Mouse (Mus musculus) liver, embryonic 14.5 days (tissue): ENCODE data around the gene Uqcc2. TPM values are rescaled to one million over a fixed set of nuclear protein-coding genes. Genes with fewer than 3 reads are reported as not detected.
A peak's percentile ranks its signal among the peaks of the same experiment; 100 is the strongest.

ENCODE experiments used
- ATAC-seq: fragments of 200-750 bp; cut with Nextera tagmentation; 2 replicates; pipeline ENCODE4 v1.8.0; 2017; ENCODE audit warnings: moderate number of reproducible peaks, mild to moderate bottlenecking, moderate library complexity; ENCODE audit not compliant: insufficient read depth
- DNase-seq, 3 experiments: peaks; one replicate each; pipeline ENCODE4 v3.0.0-alpha.2; 2012 to 2013; ENCODE audit warnings: low read depth in 3 of 3, low spot score in 3 of 3
- H3K27ac ChIP-seq: fragments of 300-500 bp; sonication (generic); 2 replicates; pipeline ENCODE4 v1.5.1; 2014; ENCODE audit warnings: moderate library complexity, mild to moderate bottlenecking, control low read depth, inconsistent platforms
- H3K27me3 ChIP-seq: fragments of 300-500 bp; sonication (generic); 2 replicates; pipeline ENCODE4 v1.6.1; 2014; ENCODE audit warnings: mild to moderate bottlenecking, low read length, moderate library complexity; ENCODE audit not compliant: control insufficient read depth, insufficient read depth
- H3K36me3 ChIP-seq: fragments of 300-500 bp; sonication (generic); replicated peaks from 2 replicates; pipeline ENCODE4 v1.6.1; 2014; ENCODE audit warnings: low read depth; ENCODE audit not compliant: control insufficient read depth, insufficient read depth
- H3K4me1 ChIP-seq, 2 experiments: fragments of 200-500 bp in 1 of 2; fragments of 300-500 bp in 1 of 2; sonication (generic) in 1 of 2; replicated peaks; 2 replicates each; pipeline ENCODE4 v1.6.1; 2012 to 2014; ENCODE audit warnings: antibody characterized with exemption in 1 of 2, inconsistent platforms in 1 of 2, low read length in 1 of 2; ENCODE audit not compliant: control insufficient read depth in 2 of 2, insufficient read depth in 2 of 2
- H3K4me2 ChIP-seq: fragments of 300-500 bp; sonication (generic); 2 replicates; pipeline ENCODE4 v1.6.1; 2014; ENCODE audit warnings: low read depth, mild to moderate bottlenecking, control low read depth, moderate library complexity
- H3K4me3 ChIP-seq, 2 experiments: fragments of 200-500 bp in 1 of 2; fragments of 300-500 bp in 1 of 2; sonication (generic) in 1 of 2; 2 replicates each; pipeline ENCODE4 v1.5.1; 2012 to 2014; ENCODE audit warnings: low read depth in 2 of 2, low read length in 2 of 2, mild to moderate bottlenecking in 2 of 2, control low read depth in 1 of 2, inconsistent platforms in 1 of 2, moderate library complexity in 1 of 2; ENCODE audit not compliant: insufficient read depth in 1 of 2
- H3K9ac ChIP-seq: fragments of 300-500 bp; sonication (generic); replicated peaks from 2 replicates; pipeline ENCODE4 v1.6.1; 2014; ENCODE audit warnings: mild to moderate bottlenecking, control low read depth, moderate library complexity
- H3K9me3 ChIP-seq: fragments of 300-500 bp; sonication (generic); 2 replicates; pipeline ENCODE4 v1.6.1; 2016; ENCODE audit warnings: low read length, mixed read lengths; ENCODE audit not compliant: control insufficient read depth
- CTCF ChIP-seq: IDR thresholded peaks from 2 replicates; pipeline ENCODE4 v1.5.1; 2016; ENCODE audit warnings: antibody characterized with exemption, low read depth, control low read depth
- EP300 ChIP-seq: IDR thresholded peaks from 2 replicates; pipeline ENCODE4 v1.6.1; 2016; ENCODE audit warnings: antibody characterized with exemption, low read depth
- WGBS: fragments of 180-500 bp; shearing (Covaris S2); extraction: QIAGEN DNeasy Blood & Tissue Kit; methylation state at CpG from one replicate; pipeline ENCODE4 v1.1.7; 2014; ENCODE audit not compliant: insufficient replicate concordance; 5-methylcytosine and 5-hydroxymethylcytosine counted together
- polyA plus RNA-seq, 2 experiments: library from polyadenylated mRNA; depleted of rRNA in 1 of 2; stranded (reverse) in 1 of 2; unstranded in 1 of 2; fragments of >200 nt; fragmentation: Nextera tagmentation in 1 of 2; extraction: Ambion mirVana in 1 of 2; gene quantifications; 2 replicates each; pipeline versions ENCODE4 v1.2.1 to v1.2.3; 2012 to 2014

The Uqcc2 gene
- polyA plus RNA-seq, 2 experiments = 129 to 208 TPM

DNA sequence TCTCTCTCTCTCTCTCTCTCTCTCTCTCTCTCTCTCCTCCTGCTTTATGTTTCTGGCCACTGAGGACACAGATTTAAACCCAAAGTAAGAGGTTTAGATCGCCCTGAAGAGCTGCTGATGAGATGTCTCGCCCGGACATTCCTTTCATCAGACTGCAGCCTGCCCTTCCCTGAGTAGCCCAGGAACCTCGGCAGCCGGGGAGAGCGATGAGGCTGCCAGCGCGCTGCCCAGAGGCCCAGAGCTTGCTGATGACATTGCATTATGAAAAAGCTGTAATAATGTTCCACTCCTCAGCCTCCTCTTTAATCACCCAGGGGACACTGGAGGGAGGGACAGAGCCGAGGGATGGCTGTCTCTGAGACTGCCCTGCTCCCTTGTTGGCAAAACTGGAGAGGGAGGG, 6.5 kb upstream of the Uqcc2 start:
- Histone ChIP-seq H3K9me3 (no peaks in the 10 kb centered on the region), H3K9ac (no peak overlapping the region), H3K36me3 (no peaks in the 10 kb centered on the region), H3K4me1 (peaks cover 0 to 2% of the 10 kb centered on the region in 2 experiments; a peak in 3 of 4 replicates), H3K4me3 (no peak overlapping the region), H3K27ac (no peak overlapping the region), H3K4me2 (no peak overlapping the region), H3K27me3 (no peaks in the 10 kb centered on the region)
- ATAC-seq (no peak), DNase-seq (no peak)
- 63% methylated on average over 9 of the region's 9 CpGs for WGBS
- no peak for TF ChIP-seq EP300
- no peak for TF ChIP-seq CTCF

DNA sequence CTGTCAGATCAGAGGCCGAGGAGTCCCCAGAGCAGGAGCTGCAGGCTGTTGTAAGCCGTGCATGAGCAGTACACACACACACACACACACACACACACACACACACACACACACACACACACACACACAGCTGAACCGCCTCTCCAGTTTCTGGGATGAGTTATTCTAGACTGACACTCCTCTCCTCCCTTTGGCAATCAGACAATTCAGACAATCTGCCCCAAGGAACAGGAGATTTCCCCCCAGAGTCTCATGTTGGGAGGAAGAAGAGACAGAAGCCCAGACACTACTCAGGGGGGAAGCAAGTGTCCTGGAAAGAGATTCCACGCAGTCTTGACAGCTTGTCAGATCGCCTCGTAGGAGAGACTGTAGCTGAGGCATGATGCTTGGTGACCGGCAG, 5.6 kb upstream of the Uqcc2 start:
- DNase-seq (no peak), ATAC-seq (no peak)
- Histone ChIP-seq H3K36me3 (no peaks in the 10 kb centered on the region), H3K27me3 (no peaks in the 10 kb centered on the region), H3K4me1 (peaks cover 7 to 9% of the 10 kb centered on the region in 2 experiments), H3K9ac (no peak overlapping the region), H3K4me3 (no peak overlapping the region), H3K9me3 (no peaks in the 10 kb centered on the region), H3K27ac (no peak overlapping the region), H3K4me2 (no peak overlapping the region)
- 56% methylated on average over 7 of the region's 7 CpGs for WGBS
- TF ChIP-seq CTCF (no peak), EP300 (no peak)

- no peak overlapping the region for H3K4me2 ChIP-seq
- H3K36me3 ChIP-seq = no peaks in the 10 kb centered on the region
- no peak for DNase-seq
- H3K27me3 ChIP-seq = no peaks in the 10 kb centered on the region
- 66% methylated on average over 9 of the region's 9 CpGs for WGBS
- no peak overlapping the region for H3K4me3 ChIP-seq
- no peaks in the 10 kb centered on the region for H3K9me3 ChIP-seq
- ATAC-seq = no peak
- H3K4me1 ChIP-seq = peaks cover 9 to 14% of the 10 kb centered on the region in 2 experiments
- no peak overlapping the region for H3K9ac ChIP-seq
- no peak overlapping the region for H3K27ac ChIP-seq
- TF ChIP-seq EP300 (no peak), CTCF (no peak)
Observed at GRCm38 (mm10) chr17:27138396-27138795, 4.7 kb upstream of the Uqcc2 start.

DNA sequence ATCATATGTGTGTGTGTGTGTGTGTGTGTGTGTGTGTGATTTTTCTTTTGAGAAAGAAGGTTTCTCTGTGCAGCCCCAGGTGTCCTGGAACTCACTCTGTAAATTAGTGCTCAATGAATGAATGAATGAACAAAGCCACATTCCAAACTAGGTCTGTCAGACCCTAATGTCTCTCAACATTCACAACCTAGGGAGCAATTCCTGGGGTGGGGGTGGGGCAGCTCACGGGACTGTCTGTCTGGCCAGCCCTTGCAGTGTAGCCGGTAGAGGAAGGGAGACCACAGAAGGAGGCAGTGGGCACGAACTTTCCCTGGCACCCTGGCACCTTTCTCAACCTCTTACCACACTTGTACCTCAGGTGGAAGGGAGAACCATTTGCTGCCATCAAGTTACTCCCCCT, 999 bp upstream of the Uqcc2 start:
- peak overlapping the region; percentile 76; the same call in 1 of the 2 replicates for H3K4me2 ChIP-seq
- DNase-seq = no peak
- H3K4me1 ChIP-seq = peaks cover 16 to 24% of the 10 kb centered on the region in 2 experiments
- no peak for ATAC-seq
- H3K27me3 ChIP-seq = no peaks in the 10 kb centered on the region
- H3K9me3 ChIP-seq = no peaks in the 10 kb centered on the region
- WGBS = 34% methylated on average over 3 of the region's 3 CpGs
- no peak overlapping the region for H3K4me3 ChIP-seq
- TF ChIP-seq EP300 = no peak
- TF ChIP-seq CTCF = no peak
- H3K27ac ChIP-seq = no peak overlapping the region
- no peaks in the 10 kb centered on the region for H3K36me3 ChIP-seq
- H3K9ac ChIP-seq = no peak overlapping the region

DNA sequence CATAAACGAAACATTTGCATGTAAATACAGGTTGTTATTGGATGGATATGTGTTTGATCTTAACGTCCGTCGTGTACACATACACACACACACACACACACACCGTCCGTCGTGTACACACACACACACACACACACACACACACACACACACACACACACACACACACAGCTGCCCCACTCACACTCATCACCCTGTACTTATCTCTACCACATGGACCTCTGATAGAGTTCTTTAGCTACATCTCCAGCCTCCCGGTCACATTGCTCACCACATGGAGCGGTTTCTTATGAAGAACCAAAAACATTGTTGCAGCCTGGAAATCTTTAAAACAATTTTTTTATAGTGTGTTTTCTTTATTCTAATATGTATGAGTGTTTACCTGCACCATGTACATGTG, 471 bp upstream of the Uqcc2 start:
- Histone ChIP-seq H3K4me3 (peak overlapping the region; percentile 49 to 77), H3K9me3 (no peaks in the 10 kb centered on the region), H3K4me1 (peaks cover 16 to 24% of the 10 kb centered on the region in 2 experiments), H3K27me3 (no peaks in the 10 kb centered on the region), H3K4me2 (peak overlapping the region; percentile 76), H3K27ac (peak overlapping the region; percentile 43), H3K9ac (peak overlapping the region; percentile 66), H3K36me3 (no peaks in the 10 kb centered on the region)
- no peak for TF ChIP-seq EP300
- TF ChIP-seq CTCF = no peak
- no peak for DNase-seq
- ATAC-seq = peak; percentile 65
- WGBS = 16% methylated on average over 9 of the region's 9 CpGs
